Mouse (Mus musculus) midbrain, embryonic 13.5 days (tissue): ENCODE results near the gene Sptlc2. TPM values are rescaled to one million over a fixed set of nuclear protein-coding genes. Genes with fewer than 3 reads are reported as not detected.
"Not testable (repeated sequence)": the region's sequence is repeated elsewhere in the genome, so short reads cannot be mapped to it uniquely, and the experiment has no call there.

ENCODE experiments used
- ATAC-seq: fragments of 200-750 bp; cut with Nextera tagmentation; 2 replicates; pipeline ENCODE4 v1.8.0; 2017; ENCODE audit warnings: mild to moderate bottlenecking, moderate TSS enrichment, moderate library complexity
- H3K27ac ChIP-seq: fragments of 300-500 bp; sonication (generic); 2 replicates; pipeline ENCODE4 v1.5.1; 2015; ENCODE audit warnings: inconsistent platforms, mild to moderate bottlenecking, moderate library complexity
- H3K27me3 ChIP-seq: fragments of 300-500 bp; sonication (generic); 2 replicates; pipeline ENCODE4 v1.6.1; 2015; ENCODE audit warnings: mild to moderate bottlenecking, inconsistent platforms
- H3K36me3 ChIP-seq: fragments of 300-500 bp; sonication (generic); 2 replicates; pipeline ENCODE4 v1.6.1; 2015; ENCODE audit warnings: mild to moderate bottlenecking, inconsistent platforms
- H3K4me1 ChIP-seq: fragments of 300-500 bp; sonication (generic); replicated peaks from 2 replicates; pipeline ENCODE4 v1.6.1; 2015; ENCODE audit warnings: inconsistent platforms
- H3K4me2 ChIP-seq: fragments of 300-500 bp; sonication (generic); replicated peaks from 2 replicates; pipeline ENCODE4 v1.6.1; 2015; ENCODE audit warnings: moderate library complexity, mild to moderate bottlenecking, inconsistent platforms
- H3K4me3 ChIP-seq: fragments of 300-500 bp; sonication (generic); replicated peaks from 2 replicates; pipeline ENCODE4 v1.5.1; 2015; ENCODE audit warnings: mild to moderate bottlenecking, inconsistent platforms
- H3K9ac ChIP-seq: fragments of 300-500 bp; sonication (generic); replicated peaks from 2 replicates; pipeline ENCODE4 v1.6.1; 2015; ENCODE audit warnings: mild to moderate bottlenecking, inconsistent platforms
- H3K9me3 ChIP-seq: fragments of 300-500 bp; sonication (generic); 2 replicates; pipeline ENCODE4 v1.6.1; 2016; ENCODE audit warnings: mild to moderate bottlenecking, inconsistent platforms
- WGBS: fragments of 180-500 bp; shearing (Covaris S2); methylation state at CpG from one replicate; pipeline ENCODE4 v1.1.7; 2015; 5-methylcytosine and 5-hydroxymethylcytosine counted together
- polyA plus RNA-seq: library from polyadenylated mRNA; unstranded; fragments of >200 nt; fragmentation: Nextera tagmentation; extraction: Ambion mirVana; gene quantifications from 2 replicates; pipeline ENCODE4 v1.2.1, GENCODE M21; 2015

Sptlc2 gene
- polyA plus RNA-seq, 1 experiment from 2014 or later = 55.5 TPM

DNA sequence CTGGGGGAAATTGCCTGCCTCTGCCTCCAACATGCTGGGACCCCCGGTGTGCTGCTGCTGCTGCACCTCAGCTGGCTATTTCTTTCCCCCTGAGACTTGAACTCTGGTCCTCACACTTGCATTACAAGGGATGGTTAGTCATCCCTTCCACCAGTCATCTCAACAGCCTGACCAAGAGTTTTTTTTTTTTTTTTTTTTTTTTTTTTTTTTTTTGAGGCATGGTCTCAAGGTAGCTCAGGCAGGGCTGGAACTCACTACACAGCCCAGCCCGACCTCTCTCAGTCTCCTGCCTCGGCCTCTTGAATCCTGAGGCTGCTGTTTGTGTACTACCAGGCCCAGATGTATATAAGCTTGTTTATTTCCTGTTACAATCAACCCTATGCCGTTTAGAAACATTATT lies 103.9 kb downstream of the Sptlc2 start:
- H3K27me3 ChIP-seq = no peaks in the 10 kb centered on the region
- no peak overlapping the region for H3K9ac ChIP-seq
- no peaks in the 10 kb centered on the region for H3K4me1 ChIP-seq
- H3K36me3 ChIP-seq = no peaks in the 10 kb centered on the region
- H3K4me2 ChIP-seq = no peak overlapping the region
- no peaks in the 10 kb centered on the region for H3K9me3 ChIP-seq
- ATAC-seq = no peak
- no peak overlapping the region for H3K4me3 ChIP-seq
- WGBS = 81% methylated on average over 4 of the region's 4 CpGs
- no peak overlapping the region for H3K27ac ChIP-seq

DNA sequence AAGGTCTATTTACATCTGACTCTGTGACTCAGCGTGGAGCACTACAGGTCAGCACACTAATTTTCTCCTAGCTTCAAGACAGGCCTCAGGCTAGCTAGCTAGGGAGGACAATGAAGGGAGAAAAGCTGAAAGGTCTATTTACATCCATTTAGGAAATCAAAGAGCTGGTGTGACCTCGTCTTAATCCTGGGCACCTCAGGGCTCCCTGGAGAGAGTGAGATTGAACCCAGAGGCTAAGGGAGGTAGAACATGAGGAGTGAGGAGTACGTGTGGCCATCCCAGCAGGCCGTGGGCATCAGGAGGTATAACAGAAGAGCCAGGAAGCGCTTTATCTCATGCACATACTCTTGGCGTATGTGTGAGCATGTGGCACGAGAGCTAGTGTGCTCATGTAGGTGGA lies 104.4 kb downstream of the Sptlc2 start:
- no peak for ATAC-seq
- Histone ChIP-seq H3K27me3 (no peaks in the 10 kb centered on the region), H3K4me2 (no peak overlapping the region), H3K9ac (no peak overlapping the region), H3K27ac (no peak overlapping the region), H3K4me3 (no peak overlapping the region), H3K4me1 (no peaks in the 10 kb centered on the region), H3K36me3 (no peaks in the 10 kb centered on the region), H3K9me3 (no peaks in the 10 kb centered on the region)
- 58% methylated on average over 7 of the region's 7 CpGs for WGBS

- ATAC-seq = no peak
- no peaks in the 10 kb centered on the region for H3K27me3 ChIP-seq
- H3K4me2 ChIP-seq = no peak overlapping the region
- H3K4me1 ChIP-seq = no peaks in the 10 kb centered on the region
- WGBS = 97% methylated on average over 4 of the region's 4 CpGs
- H3K9ac ChIP-seq = no peak overlapping the region
- H3K36me3 ChIP-seq = no peaks in the 10 kb centered on the region
- no peaks in the 10 kb centered on the region for H3K9me3 ChIP-seq
- H3K27ac ChIP-seq = no peak overlapping the region
- H3K4me3 ChIP-seq = no peak overlapping the region
These were observed 105.4 kb downstream of the Sptlc2 start for GRCm38 (mm10) chr12:87282743-87283142.

DNA sequence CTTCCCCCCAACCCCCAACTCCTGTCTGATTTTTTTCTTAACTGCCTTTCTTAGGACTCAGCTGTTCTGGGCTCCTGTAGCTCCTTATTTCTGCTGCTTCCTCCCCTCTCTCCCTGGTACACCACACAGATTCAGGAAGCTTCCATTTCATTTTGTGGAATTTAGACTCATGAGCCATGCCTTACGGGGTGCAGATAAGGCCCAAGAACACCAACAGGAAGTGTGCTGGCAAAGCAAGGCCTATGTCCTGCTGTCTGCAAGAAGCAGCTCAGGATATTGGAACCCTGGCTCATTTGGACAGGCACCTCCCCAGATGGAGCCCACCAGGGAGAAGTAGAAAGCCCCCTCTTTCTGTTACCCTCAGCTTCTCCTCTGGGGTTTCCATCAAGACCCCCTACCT lies 106.4 kb downstream of the Sptlc2 start:
- no peak overlapping the region for H3K4me3 ChIP-seq
- H3K36me3 ChIP-seq = no peaks in the 10 kb centered on the region
- WGBS = 96% methylated on average over 1 of the region's 1 CpGs
- no peaks in the 10 kb centered on the region for H3K27me3 ChIP-seq
- no peak overlapping the region for H3K27ac ChIP-seq
- H3K9ac ChIP-seq = no peak overlapping the region
- no peaks in the 10 kb centered on the region for H3K4me1 ChIP-seq
- no peaks in the 10 kb centered on the region for H3K9me3 ChIP-seq
- no peak for ATAC-seq
- no peak overlapping the region for H3K4me2 ChIP-seq

DNA sequence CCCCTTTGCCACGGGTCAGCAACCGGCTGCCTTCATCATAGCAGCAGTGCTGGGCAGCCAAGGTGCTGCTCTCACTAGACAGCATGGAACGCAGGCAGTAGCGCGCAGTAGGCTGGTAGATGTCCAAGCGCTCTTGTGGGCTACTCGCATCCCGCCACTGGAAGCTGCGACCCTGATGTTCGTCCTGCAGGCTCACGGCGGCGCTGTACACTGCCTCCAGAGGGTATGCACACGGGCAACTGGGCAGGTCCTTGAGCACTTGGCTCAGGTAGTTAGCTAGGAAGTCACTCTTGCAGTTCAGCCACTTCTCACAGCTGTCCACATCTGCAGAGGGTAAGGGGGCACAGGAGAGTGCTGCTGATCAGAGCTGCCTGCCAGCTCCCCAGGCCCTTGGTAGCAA lies 108.3 kb downstream of the Sptlc2 start:
- no peaks in the 10 kb centered on the region for H3K9me3 ChIP-seq
- H3K4me3 ChIP-seq = no peak overlapping the region
- 43% methylated on average over 14 of the region's 14 CpGs for WGBS
- peaks cover 18% of the 10 kb centered on the region for H3K36me3 ChIP-seq
- no peak overlapping the region for H3K9ac ChIP-seq
- no peaks in the 10 kb centered on the region for H3K4me1 ChIP-seq
- H3K27me3 ChIP-seq = no peaks in the 10 kb centered on the region
- no peak overlapping the region for H3K4me2 ChIP-seq
- ATAC-seq = no peak
- no peak overlapping the region for H3K27ac ChIP-seq

GRCm38 (mm10) chr12:87279350-87279749 lies 108.8 kb downstream of the Sptlc2 start:
- Histone ChIP-seq H3K4me2 (no peak overlapping the region), H3K27me3 (no peaks in the 10 kb centered on the region), H3K4me1 (no peaks in the 10 kb centered on the region), H3K9ac (no peak overlapping the region), H3K27ac (no peak overlapping the region), H3K36me3 (peaks cover 23% of the 10 kb centered on the region), H3K9me3 (no peaks in the 10 kb centered on the region), H3K4me3 (no peak overlapping the region)
- peak; percentile 28; the same call in 1 of the 2 replicates for ATAC-seq
- WGBS = 59% methylated on average over 3 of the region's 3 CpGs

- Histone ChIP-seq H3K9ac (no peak overlapping the region), H3K27me3 (no peaks in the 10 kb centered on the region), H3K27ac (no peak overlapping the region), H3K4me2 (no peak overlapping the region), H3K4me1 (no peaks in the 10 kb centered on the region), H3K4me3 (no peak overlapping the region), H3K36me3 (peaks cover 34% of the 10 kb centered on the region), H3K9me3 (no peaks in the 10 kb centered on the region)
- WGBS = 21% methylated on average over 6 of the region's 6 CpGs
- ATAC-seq = no peak
These were observed 109.9 kb downstream of the Sptlc2 start for GRCm38 (mm10) chr12:87278118-87278730.

GRCm38 (mm10) chr12:87277251-87277650 lies 110.9 kb downstream of the Sptlc2 start:
- ATAC-seq, H3K4me1 ChIP-seq, H3K4me3 ChIP-seq, H3K27ac ChIP-seq, H3K27me3 ChIP-seq, H3K9ac ChIP-seq, H3K4me2 ChIP-seq, H3K9me3 ChIP-seq: not testable (repeated sequence)
- H3K36me3 ChIP-seq = peaks cover 44% of the 10 kb centered on the region
- WGBS = 88% methylated on average over 4 of the region's 4 CpGs

DNA sequence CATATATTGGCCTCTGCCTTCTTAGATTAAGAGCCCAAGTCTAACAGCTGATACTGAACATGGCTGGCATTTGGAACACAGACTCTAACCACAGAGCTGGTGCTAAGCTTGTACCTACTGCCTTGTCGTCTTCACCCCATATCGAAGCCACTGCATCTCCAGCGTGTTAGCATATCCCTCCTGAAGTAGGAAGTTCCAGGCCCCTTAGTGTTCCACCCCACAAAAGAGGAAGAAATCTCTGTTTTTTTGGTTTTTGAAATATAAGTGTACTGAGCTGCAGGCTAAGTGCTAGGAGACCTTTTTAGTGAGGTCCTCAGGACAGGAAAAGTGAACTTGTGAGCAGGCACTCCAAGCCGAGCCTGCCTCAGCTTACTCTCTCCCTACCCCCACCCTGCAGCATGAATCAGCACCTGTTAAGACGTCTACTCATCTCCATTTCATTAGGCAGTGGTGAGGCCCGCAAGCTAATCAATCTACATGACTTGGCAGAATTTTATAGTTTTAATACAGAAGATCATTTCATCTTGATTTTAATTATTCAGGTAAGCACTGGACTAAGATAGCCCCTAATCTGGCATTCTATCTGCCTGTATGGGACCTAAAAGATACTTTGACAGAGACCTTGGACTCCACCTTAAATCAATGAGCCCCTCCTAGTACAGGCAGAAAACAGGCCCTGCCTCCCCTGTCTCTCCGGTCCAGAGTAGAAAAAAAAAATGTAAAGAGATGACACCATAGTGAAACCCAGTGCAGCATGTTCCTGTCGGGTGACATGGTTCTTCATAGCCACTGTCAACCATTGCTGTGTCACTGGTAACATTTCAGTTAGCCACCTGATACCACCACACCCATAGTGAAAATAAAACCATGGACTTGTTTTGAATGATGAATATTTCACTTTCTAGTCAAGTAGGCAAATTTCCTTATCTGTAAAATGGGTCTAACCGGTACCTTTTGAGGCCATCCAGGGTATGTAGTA lies 113.0 kb downstream of the Sptlc2 start:
- Histone ChIP-seq H3K27me3 (no peaks in the 10 kb centered on the region), H3K36me3 (peaks cover 65% of the 10 kb centered on the region), H3K9ac (no peak overlapping the region), H3K4me3 (no peak overlapping the region), H3K27ac (no peak overlapping the region), H3K4me2 (no peak overlapping the region), H3K4me1 (no peaks in the 10 kb centered on the region), H3K9me3 (no peaks in the 10 kb centered on the region)
- ATAC-seq = no peak
- 93% methylated on average over 9 of the region's 9 CpGs for WGBS

- WGBS = 23% methylated on average over 4 of the region's 4 CpGs
- no peak for ATAC-seq
- peak overlapping the region; percentile 82 for H3K4me3 ChIP-seq
- peak overlapping the region; percentile 94 for H3K4me2 ChIP-seq
- H3K27me3 ChIP-seq = no peaks in the 10 kb centered on the region
- no peaks in the 10 kb centered on the region for H3K9me3 ChIP-seq
- H3K4me1 ChIP-seq = peaks cover 27% of the 10 kb centered on the region
- H3K36me3 ChIP-seq = peaks cover 53% of the 10 kb centered on the region
- peak overlapping the region; percentile 89 for H3K9ac ChIP-seq
- H3K27ac ChIP-seq = no peak overlapping the region
These were observed 120.5 kb downstream of the Sptlc2 start for GRCm38 (mm10) chr12:87267682-87268081.

GRCm38 (mm10) chr12:87266827-87267603 lies 121.1 kb downstream of the Sptlc2 start:
- under 1% methylated on average over 31 of the region's 31 CpGs for WGBS
- peak; percentile 78; the same call in 1 of the 2 replicates for ATAC-seq
- peaks cover 51% of the 10 kb centered on the region for H3K36me3 ChIP-seq
- peak overlapping the region; percentile 89 for H3K9ac ChIP-seq
- peak overlapping the region; percentile 86 for H3K27ac ChIP-seq
- peak overlapping the region; percentile 82 for H3K4me3 ChIP-seq
- no peaks in the 10 kb centered on the region for H3K9me3 ChIP-seq
- peaks cover 27% of the 10 kb centered on the region for H3K4me1 ChIP-seq
- H3K27me3 ChIP-seq = no peaks in the 10 kb centered on the region
- H3K4me2 ChIP-seq = peak overlapping the region; percentile 94
